Comparison of ENCODE assay signal across 31 mouse cellular contexts in genomic region chr10:89572946-89573345, GRCm38 (mm10). TPM values are rescaled to one million over a fixed set of nuclear protein-coding genes. Genes with fewer than 3 reads are reported as not detected.
DNase-seq lines count a peak whose midpoint lies in the region; ATAC-seq and TF ChIP-seq lines count a peak whose summit lies in the region.
"Had no signal": no experiment of that assay in that cellular context is flagged by ENCODE, and none has a peak within 500 bp of the region (broad histone marks: within the 10 kb centered on the region; RNA-seq: fewer than 3 reads in every experiment).

No protein-coding gene starts in this region.

- TF ChIP-seq POLR2A in liver, adult 2 months (IDR thresholded peaks at IDR 0.05; ENCODE audit: extremely low read depth, insufficient read depth, low read length): no peak

- no peaks in the 10 kb centered on the region for H3K9me3 ChIP-seq in intestine, embryonic 16.5 days (ENCODE audit: control insufficient read depth, low read length)
- H3K9me3 ChIP-seq: embryonic facial prominence, embryonic 10.5 days; embryonic facial prominence, embryonic 13.5 days; forebrain, embryonic 12.5 days; forebrain, embryonic 15.5 days; heart, embryonic 15.5 days had no signal

- no peak overlapping the region for H3K9ac ChIP-seq in liver, adult 2 months (ENCODE audit: low read depth, low read length)
- H3K9ac ChIP-seq in intestine, embryonic 16.5 days (ENCODE audit: low read depth, low read length): no peak overlapping the region
- H3K9ac ChIP-seq: embryonic facial prominence, embryonic 13.5 days; forebrain, embryonic 12.5 days; forebrain, embryonic 15.5 days; heart, embryonic 12.5 days; heart, embryonic 15.5 days; hindbrain, embryonic 14.5 days had no signal

- H3K36me3 ChIP-seq in liver, adult 2 months (ENCODE audit: control insufficient read depth, insufficient read depth, low read length): peaks cover 11% of the 10 kb centered on the region; the same call in 1 of the 2 replicates
- no peaks in the 10 kb centered on the region for H3K36me3 ChIP-seq in intestine, embryonic 16.5 days (ENCODE audit: control insufficient read depth, insufficient read depth, low read length)
- H3K36me3 ChIP-seq: embryonic facial prominence, embryonic 10.5 days; embryonic facial prominence, embryonic 13.5 days; forebrain, embryonic 12.5 days; forebrain, embryonic 15.5 days; heart, embryonic 12.5 days; heart, embryonic 15.5 days had no signal

- no peak for DNase-seq in liver, adult 2 months (ENCODE audit: extremely low read depth, low read depth, low spot score)
- no peak for DNase-seq in liver
- peak; percentile 58 for DNase-seq in 416B (ENCODE audit: low read depth)
- DNase-seq in adrenal gland, postnatal 14 days: no peak
- DNase-seq: adrenal gland, adult 2 months; adrenal gland, postnatal 25 days; cerebellum, adult 11-12 months; cerebellum, adult 8-10 months; cerebellum, postnatal 10 days; cerebellum, postnatal 36 days; embryo, embryonic 11 days; gastrocnemius, postnatal 36 days; heart, adult 18-20 months; heart, postnatal 14 days; heart, postnatal 4 days had no signal

- H3K4me2 ChIP-seq in intestine, embryonic 16.5 days (ENCODE audit: low read depth, low read length): peak overlapping the region; percentile 17; the same call in 1 of the 2 replicates
- H3K4me2 ChIP-seq: embryonic facial prominence, embryonic 13.5 days; forebrain, embryonic 12.5 days; forebrain, embryonic 15.5 days; heart, embryonic 12.5 days; heart, embryonic 15.5 days; hindbrain, embryonic 14.5 days had no signal

- no peak for TF ChIP-seq CTCF in liver, adult 2 months (IDR thresholded peaks at IDR 0.05; ENCODE audit: low read depth, low read length)

- H3K4me1 ChIP-seq in liver, adult 2 months (ENCODE audit: control insufficient read depth, insufficient read depth, low read length): peaks cover 4% of the 10 kb centered on the region
- 0 out of 2 replicates have a peak, but pooled peaks cover 5% of the 10 kb centered on the region for H3K4me1 ChIP-seq in intestine, embryonic 16.5 days (ENCODE audit: control insufficient read depth, insufficient read depth, low read length)
- H3K4me1 ChIP-seq: embryonic facial prominence, embryonic 10.5 days; embryonic facial prominence, embryonic 13.5 days; forebrain, embryonic 12.5 days; forebrain, embryonic 15.5 days; heart, embryonic 15.5 days had no signal

- 54% methylated on average over 6 of the region's 6 CpGs for WGBS in liver, adult 2 months
- 68% methylated on average over 6 of the region's 6 CpGs for WGBS in intestine, embryonic 16.5 days

- H3K4me3 ChIP-seq in liver, adult 2 months (ENCODE audit: insufficient read depth, low read depth, low read length): no peak overlapping the region
- no peak overlapping the region for H3K4me3 ChIP-seq in intestine, embryonic 16.5 days (ENCODE audit: low read length)
- H3K4me3 ChIP-seq: embryonic facial prominence, embryonic 10.5 days; embryonic facial prominence, embryonic 13.5 days; erythroblast, embryonic 14.5 days; forebrain, embryonic 12.5 days; forebrain, embryonic 15.5 days; heart, embryonic 12.5 days; heart, embryonic 15.5 days had no signal

- 0 out of 2 replicates have a peak, but pooled peaks have one; percentile 41 for ATAC-seq in intestine, embryonic 16.5 days
- ATAC-seq in granulocyte monocyte progenitor cell, adult 5-6 weeks (replicated peaks; ENCODE audit: poor library complexity, severe bottlenecking): no peak
- ATAC-seq: CD4-positive, CD25-positive, alpha-beta regulatory T cell, adult 4 months; forebrain, embryonic 15.5 days; hindbrain, postnatal 0 days; inflammation-experienced regulatory T-cells, adult 6 months had no signal

- no peaks in the 10 kb centered on the region for H3K27me3 ChIP-seq in liver, adult 2 months (ENCODE audit: control insufficient read depth, insufficient read depth, low read length)
- no peaks in the 10 kb centered on the region for H3K27me3 ChIP-seq in intestine, embryonic 16.5 days (replicated peaks; ENCODE audit: control insufficient read depth, insufficient read depth, low read length)
- H3K27me3 ChIP-seq: embryonic facial prominence, embryonic 13.5 days; forebrain, embryonic 12.5 days; forebrain, embryonic 15.5 days; heart, embryonic 12.5 days; heart, embryonic 15.5 days had no signal

- peak overlapping the region; percentile 2; the same call in 1 of the 2 replicates for H3K27ac ChIP-seq in liver, adult 2 months (replicated peaks; ENCODE audit: insufficient read depth, low read depth, low read length)
- no peak overlapping the region for H3K27ac ChIP-seq in intestine, embryonic 16.5 days (ENCODE audit: low read length)
- H3K27ac ChIP-seq: embryonic facial prominence, embryonic 10.5 days; embryonic facial prominence, embryonic 13.5 days; forebrain, embryonic 12.5 days; forebrain, embryonic 15.5 days; heart, embryonic 15.5 days; hindbrain, embryonic 14.5 days; hindbrain, postnatal 0 days had no signal

- H3K79me2 ChIP-seq in liver, adult 2 months (ENCODE audit: control insufficient read depth, insufficient read depth, low read length): no peaks in the 10 kb centered on the region

RNA-seq across cellular contexts. Expression of gene Nr1h4, which starts 39.6 kb away (rescaled TPM):
- 131 and 168 TPM in 2 replicates for total RNA-seq in liver, adult 2 months (2014; rRNA removed)
- 52.2 and 58.4 TPM in 2 replicates for polyA plus RNA-seq in liver, adult 2 months (2012; rRNA removed)
- polyA plus RNA-seq in intestine, embryonic 16.5 days (2015; fragmentation: Nextera tagmentation; extraction: Ambion mirVana): 84.0 and 108 TPM in 2 replicates
- total RNA-seq in adrenal gland, postnatal 14 days (2021): 14.1 and 21.5 TPM in 2 replicates
- not detected in 2 replicates for total RNA-seq in granulocyte monocyte progenitor cell, adult 5-6 weeks (2014; fragmentation: Nextera tagmentation)
- total RNA-seq in granulocyte monocyte progenitor cell, adult 5-6 weeks (2017): not detected in 2 replicates
- total RNA-seq: gastrocnemius, postnatal 36 days; hindbrain, postnatal 0 days; MEL had no signal
- polyA plus RNA-seq: CD4-positive, CD25-positive, alpha-beta regulatory T cell, adult 4 months; embryonic facial prominence, embryonic 10.5 days; embryonic facial prominence, embryonic 13.5 days; erythroblast, embryonic 14.5 days; forebrain, embryonic 12.5 days; hindbrain, embryonic 11.5 days; inflammation-experienced regulatory T-cells, adult 6 months had no signal

RNA-seq across cellular contexts. Expression of gene Slc17a8, which starts 48.1 kb away (rescaled TPM):
- 2.9 and 3.3 TPM in 2 replicates for total RNA-seq in liver, adult 2 months (2014; rRNA removed)
- polyA plus RNA-seq in liver, adult 2 months (2012; rRNA removed): 1.1 TPM in 2 replicates
- polyA plus RNA-seq in intestine, embryonic 16.5 days (2015; fragmentation: Nextera tagmentation; extraction: Ambion mirVana): 0.13 and 0.22 TPM in 2 replicates
- total RNA-seq in adrenal gland, postnatal 14 days (2021): 0.85 TPM in 1 of 2 replicates, not detected in the other
- not detected in 2 replicates for total RNA-seq in granulocyte monocyte progenitor cell, adult 5-6 weeks (2014; fragmentation: Nextera tagmentation)
- total RNA-seq in granulocyte monocyte progenitor cell, adult 5-6 weeks (2017): not detected in 2 replicates
- total RNA-seq: adrenal gland, adult 2 months; gastrocnemius, adult 8-10 months; gastrocnemius, postnatal 36 days; heart, adult 18-20 months; heart, postnatal 4 days; MEL had no signal
- polyA plus RNA-seq: adrenal gland, adult 2 months; CD4-positive, CD25-positive, alpha-beta regulatory T cell, adult 4 months; embryonic facial prominence, embryonic 13.5 days; erythroblast, embryonic 14.5 days had no signal

Comparison
In these comparisons a context has a peak if more than half of its experiments do, and no peak if none do; other contexts are left out.
1. RNA of gene Nr1h4, which starts 39.6 kb away (total RNA-seq): 131 to 168 TPM in liver, adult 2 months and 14.1 to 21.5 TPM in adrenal gland, postnatal 14 days; not detected in granulocyte monocyte progenitor cell, adult 5-6 weeks; every median in the first group is over 10 times any median in the second.